Mouse (Mus musculus): ENCODE results near the gene Lman1l. TPM values are rescaled to one million over a fixed set of nuclear protein-coding genes. Genes with fewer than 3 reads are reported as not detected.

Gene Lman1l
- polyA plus RNA-seq, 1 experiment from 2014 or later = not detected

DNA sequence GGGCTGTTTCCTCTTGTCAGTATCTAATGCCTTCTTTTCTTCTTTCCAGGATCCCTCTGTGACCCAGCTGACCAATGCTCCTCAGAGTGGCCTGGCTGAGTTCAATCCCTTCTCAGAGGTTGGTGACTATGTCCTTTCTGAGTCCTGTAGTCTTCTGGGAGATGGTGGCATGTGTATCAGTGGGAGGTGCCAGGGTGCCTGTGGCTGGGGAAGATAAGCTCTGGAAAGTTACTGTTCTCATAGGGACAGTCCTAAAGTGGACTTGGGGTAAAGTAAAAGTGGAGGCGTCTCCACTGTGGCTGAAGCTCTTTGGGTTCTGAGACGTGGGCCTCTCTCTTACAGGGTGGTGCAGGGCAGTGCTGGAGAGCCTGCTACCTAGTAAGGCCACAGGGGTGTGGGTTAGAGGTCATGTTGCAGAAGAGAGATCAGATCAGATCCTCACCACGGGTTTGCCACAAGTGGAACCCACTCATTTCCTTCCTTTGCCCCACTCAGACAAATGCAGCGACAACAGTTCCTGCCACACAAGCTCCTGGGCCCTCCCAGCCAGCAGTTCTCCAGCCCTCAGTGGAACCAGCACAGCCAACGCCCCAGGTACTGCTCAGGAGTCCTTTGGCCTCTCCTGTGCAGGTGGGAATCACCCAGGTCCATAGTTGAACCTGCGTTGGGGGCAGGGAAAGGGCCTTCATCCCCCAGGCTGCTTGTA lies 43.3 kb downstream of the Lman1l start:
- H3K4me3 ChIP-seq = no peak overlapping the region
- 66% methylated on average over 6 of the region's 6 CpGs for WGBS
- no peak overlapping the region for H3K4me2 ChIP-seq
- peaks cover 62% of the 10 kb centered on the region for H3K36me3 ChIP-seq
- no peak overlapping the region for H3K27ac ChIP-seq (ENCODE audit: poor library complexity, severe bottlenecking)
- H3K27me3 ChIP-seq (replicated peaks) = no peaks in the 10 kb centered on the region
- H3K9ac ChIP-seq = no peak overlapping the region
- ATAC-seq (ENCODE audit: insufficient number of reproducible peaks, low FRiP score) = 0 out of 2 replicates have a peak, but pooled peaks have one; percentile 11
- no peaks in the 10 kb centered on the region for H3K9me3 ChIP-seq (replicated peaks)
- H3K4me1 ChIP-seq (replicated peaks) = 0 out of 2 replicates have a peak, but pooled peaks cover 5% of the 10 kb centered on the region

DNA sequence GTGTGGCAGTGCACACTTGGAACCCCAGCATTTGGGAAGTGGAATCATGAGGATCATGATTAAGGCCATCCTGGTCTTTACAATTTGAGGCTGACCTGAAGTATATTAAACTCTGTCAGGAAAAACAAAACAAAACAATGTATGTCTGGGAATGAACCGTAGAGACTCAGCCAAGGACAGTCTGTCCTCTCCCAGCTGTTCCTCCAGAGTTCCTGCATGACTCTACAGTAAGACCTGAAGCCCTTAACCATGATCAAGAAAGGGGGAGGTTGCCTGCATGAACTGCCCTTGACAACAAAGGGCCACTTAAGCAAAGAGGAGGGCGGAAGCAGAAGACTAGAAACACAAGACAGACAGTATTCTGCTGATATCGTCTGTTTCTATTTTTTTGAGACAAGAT lies 45.0 kb downstream of the Lman1l start:
- ATAC-seq (ENCODE audit: insufficient number of reproducible peaks, low FRiP score) = no peak
- no peak overlapping the region for H3K4me3 ChIP-seq
- H3K9ac ChIP-seq = no peak overlapping the region
- H3K4me2 ChIP-seq = no peak overlapping the region
- no peaks in the 10 kb centered on the region for H3K27me3 ChIP-seq (replicated peaks)
- WGBS = 64% methylated on average over 3 of the region's 3 CpGs
- no peak overlapping the region for H3K27ac ChIP-seq (ENCODE audit: poor library complexity, severe bottlenecking)
- peaks cover 59% of the 10 kb centered on the region for H3K36me3 ChIP-seq
- H3K4me1 ChIP-seq (replicated peaks) = 0 out of 2 replicates have a peak, but pooled peaks cover 5% of the 10 kb centered on the region
- H3K9me3 ChIP-seq (replicated peaks) = no peaks in the 10 kb centered on the region

DNA sequence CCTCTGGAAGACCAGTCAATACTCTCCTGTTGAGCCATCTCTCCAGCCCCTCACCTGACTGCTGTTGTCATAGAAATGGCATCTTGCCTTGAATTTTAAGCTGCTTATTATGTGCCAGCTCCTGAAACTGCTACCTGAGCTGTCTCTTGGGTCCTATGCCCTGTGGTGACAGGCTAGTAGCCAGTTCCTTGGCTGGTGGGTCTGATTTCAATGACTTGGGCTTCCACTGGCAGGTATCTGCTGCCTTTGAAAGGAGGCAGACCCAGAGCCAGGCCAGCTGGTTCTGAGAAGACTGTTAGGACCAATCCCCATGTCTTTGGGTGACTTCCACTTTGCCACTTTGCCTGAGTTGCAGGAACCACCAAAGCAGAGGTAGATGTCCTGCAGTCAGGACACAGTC lies 46.2 kb downstream of the Lman1l start:
- no peak overlapping the region for H3K9ac ChIP-seq
- H3K4me3 ChIP-seq = no peak overlapping the region
- no peak overlapping the region for H3K27ac ChIP-seq (ENCODE audit: poor library complexity, severe bottlenecking)
- H3K4me1 ChIP-seq (replicated peaks) = 0 out of 2 replicates have a peak, but pooled peaks cover 5% of the 10 kb centered on the region
- no peak overlapping the region for H3K4me2 ChIP-seq
- H3K36me3 ChIP-seq = peaks cover 57% of the 10 kb centered on the region
- no peak for ATAC-seq (ENCODE audit: insufficient number of reproducible peaks, low FRiP score)
- H3K27me3 ChIP-seq (replicated peaks) = no peaks in the 10 kb centered on the region
- no peaks in the 10 kb centered on the region for H3K9me3 ChIP-seq (replicated peaks)

DNA sequence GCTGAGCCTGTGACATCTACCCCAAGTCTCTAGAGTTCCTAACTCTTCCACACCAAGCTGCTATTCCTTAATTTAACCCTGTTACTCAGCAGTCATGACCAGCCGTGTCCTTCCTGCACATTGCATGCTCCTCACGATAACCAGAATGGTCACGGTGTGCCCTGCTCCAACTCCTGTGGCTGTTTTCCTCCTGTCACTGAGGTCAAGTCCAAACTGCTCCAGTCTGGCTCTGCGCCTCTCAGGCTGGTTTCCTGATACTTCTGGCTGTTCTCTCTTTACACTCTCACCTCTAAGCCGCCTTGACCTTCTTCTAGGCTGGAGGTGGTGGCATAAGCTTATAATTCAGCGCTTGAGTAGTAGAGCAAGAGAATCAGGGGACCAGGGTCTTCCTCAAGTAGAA lies 52.1 kb downstream of the Lman1l start:
- Histone ChIP-seq H3K4me1 (replicated peaks) (peaks cover 32% of the 10 kb centered on the region), H3K27me3 (replicated peaks) (no peaks in the 10 kb centered on the region), H3K27ac (ENCODE audit: poor library complexity, severe bottlenecking) (peak overlapping the region; percentile 42), H3K4me3 (no peak overlapping the region), H3K9me3 (replicated peaks) (no peaks in the 10 kb centered on the region), H3K36me3 (peaks cover 42% of the 10 kb centered on the region), H3K4me2 (no peak overlapping the region), H3K9ac (no peak overlapping the region)
- WGBS = 75% methylated on average over 6 of the region's 6 CpGs
- ATAC-seq (ENCODE audit: insufficient number of reproducible peaks, low FRiP score) = no peak

DNA sequence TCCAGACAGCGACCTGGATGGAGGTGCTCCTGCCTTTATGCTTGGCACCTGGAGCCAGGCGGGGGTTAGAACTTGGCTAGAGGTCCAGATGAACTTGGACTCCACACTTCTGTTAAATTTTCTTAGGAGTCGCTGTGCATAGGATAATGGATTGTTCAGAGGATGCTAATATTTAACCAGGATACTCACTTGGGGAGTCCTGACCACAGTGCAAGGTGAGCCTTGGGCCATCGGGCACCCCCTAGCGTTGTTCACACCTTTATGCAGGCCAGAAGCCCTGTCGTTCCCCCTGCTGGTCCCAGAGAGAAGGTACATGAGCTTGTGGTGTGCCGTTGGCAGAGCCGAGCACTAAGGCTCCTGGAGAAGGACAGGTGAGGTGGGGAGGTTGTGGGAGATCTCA lies 53.7 kb downstream of the Lman1l start:
- Histone ChIP-seq H3K4me2 (no peak overlapping the region), H3K4me3 (no peak overlapping the region), H3K9me3 (replicated peaks) (no peaks in the 10 kb centered on the region), H3K9ac (no peak overlapping the region), H3K27me3 (replicated peaks) (no peaks in the 10 kb centered on the region), H3K36me3 (peaks cover 34% of the 10 kb centered on the region), H3K27ac (ENCODE audit: poor library complexity, severe bottlenecking) (no peak overlapping the region), H3K4me1 (replicated peaks) (peaks cover 46% of the 10 kb centered on the region)
- WGBS = 59% methylated on average over 8 of the region's 8 CpGs
- ATAC-seq (ENCODE audit: insufficient number of reproducible peaks, low FRiP score) = no peak

DNA sequence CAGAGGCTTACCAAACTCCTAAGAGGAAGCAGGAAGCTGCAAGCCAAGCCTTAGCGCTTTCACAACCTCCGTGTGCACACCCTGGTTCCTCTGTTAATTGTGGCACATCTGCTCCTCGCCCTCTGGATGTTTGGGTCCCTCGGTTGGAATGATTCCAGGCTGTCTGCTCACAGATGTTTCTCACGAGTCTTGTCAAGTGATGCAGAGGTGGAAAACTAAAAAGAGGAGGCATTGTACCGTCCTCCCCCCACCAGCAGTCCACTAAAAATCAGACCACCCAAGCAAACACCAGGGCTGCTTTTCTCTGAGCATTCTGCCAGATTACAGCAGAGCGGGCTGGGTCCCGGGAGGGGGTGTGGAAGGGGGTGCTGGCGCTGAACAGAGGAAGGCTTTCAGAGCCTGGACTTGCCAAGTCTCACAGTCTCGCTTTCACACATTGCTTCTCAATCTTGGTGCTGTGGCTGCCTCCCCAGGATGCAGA lies 54.8 kb downstream of the Lman1l start:
- Histone ChIP-seq H3K27ac (ENCODE audit: poor library complexity, severe bottlenecking) (no peak overlapping the region; the same call in 1 of the 2 replicates), H3K4me3 (no peak overlapping the region), H3K4me1 (replicated peaks) (peaks cover 53% of the 10 kb centered on the region), H3K9me3 (replicated peaks) (no peaks in the 10 kb centered on the region), H3K36me3 (peaks cover 25% of the 10 kb centered on the region), H3K27me3 (replicated peaks) (no peaks in the 10 kb centered on the region), H3K9ac (0 out of 2 replicates have a peak overlapping the region, but pooled peaks have one; percentile 6), H3K4me2 (peak overlapping the region; percentile 5; the same call in 1 of the 2 replicates)
- no peak for ATAC-seq (ENCODE audit: insufficient number of reproducible peaks, low FRiP score)
- WGBS = 39% methylated on average over 10 of the region's 10 CpGs

DNA sequence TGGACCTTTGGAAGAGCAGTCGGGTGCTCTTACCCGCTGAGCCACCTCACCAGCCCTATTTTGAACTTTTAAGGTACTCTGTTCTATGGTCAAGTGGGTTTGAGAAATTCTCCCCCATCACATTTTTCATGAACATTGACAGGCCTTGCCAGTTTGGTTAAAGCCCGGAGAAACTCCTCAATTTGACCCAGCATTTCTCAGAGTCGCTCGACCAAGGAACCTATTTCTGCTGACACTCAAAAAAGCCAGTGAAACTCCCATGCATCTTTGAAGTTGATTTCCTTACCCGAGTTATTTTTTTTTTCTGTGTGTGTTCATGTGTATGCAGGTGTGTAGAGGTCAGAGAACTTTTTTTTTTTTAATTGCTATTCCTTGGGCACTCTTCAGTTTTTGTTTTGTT lies 56.0 kb downstream of the Lman1l start:
- no peak overlapping the region for H3K9ac ChIP-seq
- H3K36me3 ChIP-seq = peaks cover 17% of the 10 kb centered on the region
- no peak for ATAC-seq (ENCODE audit: insufficient number of reproducible peaks, low FRiP score)
- no peaks in the 10 kb centered on the region for H3K9me3 ChIP-seq (replicated peaks)
- peaks cover 57% of the 10 kb centered on the region for H3K4me1 ChIP-seq (replicated peaks)
- H3K4me2 ChIP-seq = no peak overlapping the region
- H3K4me3 ChIP-seq = no peak overlapping the region
- H3K27me3 ChIP-seq (replicated peaks) = no peaks in the 10 kb centered on the region
- no peak overlapping the region for H3K27ac ChIP-seq (ENCODE audit: poor library complexity, severe bottlenecking)
- 90% methylated on average over 6 of the region's 6 CpGs for WGBS

DNA sequence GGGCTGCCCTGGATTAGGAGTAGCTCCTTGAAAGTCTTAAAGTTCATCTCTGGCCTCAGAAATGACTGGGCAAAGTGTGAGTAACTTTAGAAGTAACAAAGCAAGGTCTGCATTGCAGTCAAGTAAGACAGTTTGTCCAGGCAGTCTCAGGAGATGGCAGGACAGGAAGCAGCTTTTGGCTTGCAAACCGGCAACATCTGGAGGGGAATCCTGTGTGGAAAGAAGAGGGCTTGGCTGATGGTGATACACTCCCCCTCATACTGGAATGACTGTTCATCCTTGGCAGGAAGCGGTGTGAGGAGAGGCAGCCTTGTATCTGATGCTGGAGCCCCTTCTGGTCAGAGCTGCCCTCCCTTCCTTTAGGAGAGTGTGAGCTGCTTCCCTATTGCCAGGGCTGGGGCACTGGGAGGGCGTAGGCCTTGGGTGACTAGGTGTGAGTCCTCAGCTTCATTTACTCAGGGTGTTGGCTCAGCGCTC lies 57.6 kb downstream of the Lman1l start:
- H3K9me3 ChIP-seq (replicated peaks) = no peaks in the 10 kb centered on the region
- H3K4me1 ChIP-seq (replicated peaks) = peaks cover 47% of the 10 kb centered on the region
- H3K9ac ChIP-seq = 0 out of 2 replicates have a peak overlapping the region, but pooled peaks have one; percentile 40
- no peaks in the 10 kb centered on the region for H3K27me3 ChIP-seq (replicated peaks)
- H3K36me3 ChIP-seq = peaks cover under 1% of the 10 kb centered on the region
- no peak overlapping the region for H3K4me3 ChIP-seq
- 0 out of 2 replicates have a peak overlapping the region, but pooled peaks have one; percentile 14 for H3K27ac ChIP-seq (ENCODE audit: poor library complexity, severe bottlenecking)
- ATAC-seq (ENCODE audit: insufficient number of reproducible peaks, low FRiP score) = no peak
- WGBS = 47% methylated on average over 4 of the region's 4 CpGs
- peak overlapping the region; percentile 24 for H3K4me2 ChIP-seq

DNA sequence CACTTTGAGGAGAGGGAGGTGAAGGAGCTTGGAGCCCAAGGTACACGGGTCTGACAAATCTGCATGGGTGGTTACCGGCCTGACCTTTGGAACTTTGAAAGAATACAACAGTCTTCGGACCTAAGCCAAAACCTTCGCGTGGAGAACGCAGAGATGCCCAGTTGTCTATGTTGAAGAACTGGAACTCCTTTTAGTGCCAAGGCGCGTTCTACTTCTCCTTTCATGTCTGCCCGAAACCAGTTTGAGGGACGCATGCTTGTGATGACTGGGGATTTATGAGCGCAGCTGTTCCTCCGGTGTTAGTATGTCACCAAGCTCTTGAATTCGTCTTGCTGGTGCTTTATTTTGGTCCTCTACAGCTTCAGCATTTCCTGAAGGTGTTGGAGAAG lies 58.9 kb downstream of the Lman1l start:
- no peak for ATAC-seq (ENCODE audit: insufficient number of reproducible peaks, low FRiP score)
- Histone ChIP-seq H3K36me3 (no peaks in the 10 kb centered on the region), H3K27ac (ENCODE audit: poor library complexity, severe bottlenecking) (no peak overlapping the region), H3K27me3 (replicated peaks) (no peaks in the 10 kb centered on the region), H3K4me2 (peak overlapping the region; percentile 88), H3K9ac (peak overlapping the region; percentile 80), H3K9me3 (replicated peaks) (no peaks in the 10 kb centered on the region), H3K4me1 (replicated peaks) (peaks cover 43% of the 10 kb centered on the region), H3K4me3 (peak overlapping the region; percentile 81)
- whole genome bisulfite sequencing = 79% methylated on average over 13 of the region's 13 CpGs

DNA sequence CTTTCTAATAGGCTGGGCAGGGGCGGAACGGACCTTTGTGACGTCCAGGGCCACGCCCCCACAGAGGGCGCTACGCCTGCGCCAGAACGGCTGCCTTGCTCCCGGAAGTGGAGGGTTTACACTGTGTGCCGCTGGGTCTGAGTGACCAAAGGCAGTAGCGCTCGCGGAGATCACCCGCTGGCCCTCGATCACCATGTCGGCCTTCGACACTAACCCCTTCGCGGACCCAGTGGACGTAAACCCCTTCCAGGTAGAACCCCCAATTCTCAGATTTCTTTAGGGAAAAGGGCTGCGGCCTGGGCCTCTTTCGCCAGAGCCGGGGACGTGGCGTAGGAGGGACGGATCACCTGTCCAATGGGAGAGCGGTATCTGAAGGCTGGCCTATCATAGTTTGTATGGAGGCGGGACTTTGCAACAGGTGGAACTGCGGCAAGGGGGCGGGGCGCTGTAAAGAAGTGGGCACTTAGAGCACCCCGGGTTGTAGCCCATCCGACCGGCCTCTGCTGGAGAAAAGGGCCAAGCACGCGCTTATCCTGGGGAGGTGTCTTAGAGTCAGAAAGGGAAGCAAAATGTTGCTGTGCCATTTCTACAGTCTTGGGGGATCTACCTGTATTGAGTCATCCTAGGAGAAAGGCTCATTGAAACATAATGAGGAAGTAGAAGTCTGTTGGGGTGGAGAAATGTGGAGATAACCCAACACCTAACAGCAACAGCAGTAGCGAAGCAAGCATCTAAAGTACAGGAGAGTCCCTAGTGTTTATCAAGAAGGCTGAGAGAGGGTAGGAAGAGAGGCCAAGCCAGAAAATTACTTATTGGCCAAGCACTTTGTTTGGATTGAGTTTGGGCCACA lies 59.5 kb downstream of the Lman1l start, which contains the start of gene Scamp2:
Gene Scamp2 (plus strand): TSS at position 83 of the 850 bp plus-strand sequence.
- Histone ChIP-seq H3K4me2 (peak within 1 kb of the TSS; percentile 88), H3K27me3 (replicated peaks) (no peaks in the 10 kb centered on the region), H3K27ac (ENCODE audit: poor library complexity, severe bottlenecking) (peak within 1 kb of the TSS; percentile 50; the same call in 1 of the 2 replicates), H3K36me3 (no peaks in the 10 kb centered on the region), H3K9me3 (replicated peaks) (no peaks in the 10 kb centered on the region), H3K9ac (peak within 1 kb of the TSS; percentile 80), H3K4me3 (peak within 1 kb of the TSS; percentile 81), H3K4me1 (replicated peaks) (peaks cover 37% of the 10 kb centered on the region)
- WGBS = under 1% methylated on average over 37 of the region's 37 CpGs
- peak; percentile 99 for ATAC-seq (ENCODE audit: insufficient number of reproducible peaks, low FRiP score)

DNA sequence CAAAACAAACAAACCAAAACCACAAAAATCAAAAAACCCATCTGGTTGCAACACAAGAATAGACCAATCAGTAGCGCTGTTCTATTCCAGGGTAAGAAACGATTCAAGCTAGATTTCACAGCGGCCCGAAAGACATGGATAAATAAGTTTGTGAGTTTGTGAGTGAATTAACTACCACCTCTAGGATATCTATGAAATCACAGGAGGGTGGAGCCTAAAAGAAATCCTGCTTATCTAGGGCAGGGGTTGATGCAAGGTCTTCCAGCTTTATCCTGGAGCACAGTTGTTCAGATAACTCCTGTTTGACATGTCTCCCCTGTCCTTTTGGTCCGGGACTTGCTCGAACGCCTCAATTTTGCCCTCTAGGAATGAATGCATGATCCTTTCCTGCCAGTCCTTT lies 60.3 kb downstream of the Lman1l start:
- peak overlapping the region; percentile 81 for H3K4me3 ChIP-seq
- H3K27ac ChIP-seq (ENCODE audit: poor library complexity, severe bottlenecking) = 0 out of 2 replicates have a peak overlapping the region, but pooled peaks have one; percentile 50
- 27% methylated on average over 7 of the region's 7 CpGs for WGBS
- no peaks in the 10 kb centered on the region for H3K9me3 ChIP-seq (replicated peaks)
- ATAC-seq (ENCODE audit: insufficient number of reproducible peaks, low FRiP score) = no peak
- peak overlapping the region; percentile 80; the same call in 1 of the 2 replicates for H3K9ac ChIP-seq
- peaks cover 28% of the 10 kb centered on the region for H3K4me1 ChIP-seq (replicated peaks)
- no peaks in the 10 kb centered on the region for H3K27me3 ChIP-seq (replicated peaks)
- no peaks in the 10 kb centered on the region for H3K36me3 ChIP-seq
- H3K4me2 ChIP-seq = peak overlapping the region; percentile 88

All from heart, embryonic 12.5 days (tissue).